Mouse (Mus musculus) thymus, postnatal 0 days (tissue): ENCODE measurements around the gene Pmpca. TPM values are rescaled to one million over a fixed set of nuclear protein-coding genes. Genes with fewer than 3 reads are reported as not detected.

Experiments used
- DNase-seq: peaks from one replicate; pipeline ENCODE4 v3.0.0-alpha.2; 2015; ENCODE audit warnings: low spot score
- polyA plus RNA-seq: library from polyadenylated mRNA; unstranded; fragments of >200 nt; fragmentation: Nextera tagmentation; extraction: Ambion mirVana; gene quantifications from 2 replicates; pipeline ENCODE4 v1.2.1, GENCODE M21; 2015

Gene Pmpca
- polyA plus RNA-seq = 81.8 and 83.4 TPM in 2 replicates

DNA sequence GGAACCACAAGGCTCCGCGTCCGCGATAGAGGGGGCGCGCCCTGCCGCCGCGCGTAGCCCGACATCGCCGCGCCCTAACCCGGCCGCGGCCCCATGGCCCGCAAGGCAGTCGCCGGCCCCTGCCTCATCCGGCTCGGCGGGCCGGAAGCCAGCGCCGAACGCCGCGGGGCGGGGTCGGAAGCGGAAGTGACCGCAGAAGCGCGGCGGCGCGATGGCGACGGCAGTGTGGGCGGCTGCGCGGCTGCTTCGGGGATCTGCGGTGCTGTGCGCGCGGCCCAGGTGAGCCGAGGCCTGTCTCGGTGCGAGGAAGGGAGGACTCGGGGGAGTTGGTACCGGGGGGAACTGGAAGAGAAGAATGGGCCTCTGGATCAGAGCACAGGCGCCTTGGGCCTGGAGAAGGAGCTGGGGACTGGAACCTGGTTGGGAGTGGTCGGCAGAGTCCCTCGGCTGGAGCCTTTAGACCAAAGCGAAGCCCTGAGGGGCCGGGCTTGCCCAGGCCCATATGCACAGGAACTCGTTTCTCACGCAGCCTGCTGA lies at the start of gene Pmpca, which contains the start of gene Entr1:
Gene Pmpca (plus strand): TSS at position 186 of the 537 bp plus-strand sequence.
Gene Entr1 (minus strand): TSS at position 163 of the 537 bp plus-strand sequence.
- peak; percentile 93 for DNase-seq

DNA sequence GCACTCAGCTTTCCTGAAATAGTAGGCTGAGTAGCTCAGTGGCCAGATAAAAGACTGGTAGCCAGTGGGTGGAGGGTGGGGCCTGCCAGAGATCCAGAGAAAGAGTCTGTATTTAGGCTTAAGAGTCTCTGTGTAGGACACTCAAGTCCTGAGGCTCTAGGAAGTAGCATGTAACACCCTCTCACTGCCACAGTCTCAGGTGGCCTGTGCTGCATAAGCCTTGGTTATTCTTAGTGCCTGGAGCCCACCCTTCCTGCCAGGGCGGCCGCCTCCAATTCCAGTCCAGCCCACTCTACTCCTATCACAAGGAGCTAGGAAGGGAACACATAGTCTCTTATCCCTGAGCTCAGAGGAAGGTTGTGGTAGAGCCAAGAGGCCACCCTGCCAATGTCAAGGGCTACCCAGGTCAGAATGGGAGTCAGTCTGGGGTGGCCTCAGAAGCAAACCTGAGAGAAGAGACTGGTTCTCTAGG lies 47.6 kb upstream of the Pmpca start:
- no peak for DNase-seq

DNA sequence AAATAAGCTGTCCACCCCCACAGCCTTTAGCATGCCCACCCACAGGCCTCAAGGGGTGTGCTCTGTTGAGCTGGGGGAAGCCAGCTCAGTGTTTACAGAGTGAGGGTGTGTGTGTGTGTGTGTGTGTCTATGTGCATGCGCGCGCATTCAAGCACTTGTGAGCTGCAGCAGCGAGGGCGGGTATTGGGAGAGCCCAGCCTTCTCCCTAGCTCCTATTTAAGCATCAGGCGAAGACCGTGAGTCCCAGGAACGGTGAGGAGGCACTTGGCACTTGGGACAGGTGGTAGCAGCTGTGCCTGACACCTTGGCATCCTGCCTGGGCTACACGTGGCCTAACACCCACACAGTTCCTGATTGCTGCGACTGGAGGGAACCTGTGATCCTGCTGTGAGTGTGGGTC lies 47.1 kb upstream of the Pmpca start:
- DNase-seq = no peak

- DNase-seq = peak; percentile 45
Observed at GRCm38 (mm10) chr2:26342609-26343490, 46.3 kb upstream of the Pmpca start.

DNA sequence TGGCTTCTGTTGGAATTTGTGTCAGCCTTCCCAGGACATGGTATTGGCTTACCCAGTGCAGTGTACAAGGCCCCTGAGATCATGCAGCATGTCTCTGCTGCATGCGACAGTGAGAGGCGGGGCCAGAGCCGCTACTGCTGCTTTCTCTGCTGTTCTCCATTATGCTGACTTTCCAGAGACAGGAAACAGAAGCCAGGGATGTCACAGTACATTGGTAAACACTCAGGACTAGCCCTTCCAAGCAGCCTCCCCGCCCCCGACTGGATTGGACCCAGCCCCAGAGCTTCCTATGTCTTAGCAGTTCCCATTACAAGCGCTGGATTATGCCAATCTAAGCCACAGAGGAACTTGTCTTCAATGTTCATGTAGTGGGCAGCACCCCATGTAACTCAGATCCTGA lies 40.9 kb upstream of the Pmpca start:
- DNase-seq = no peak

- DNase-seq = peak; percentile 95
Observed at GRCm38 (mm10) chr2:26351358-26352290, 37.5 kb upstream of the Pmpca start, which contains the start of gene Dnlz. Gene Dnlz, minus strand, starts transcription at chr2:26352110.

GRCm38 (mm10) chr2:26352291-26352910 lies 36.7 kb upstream of the Pmpca start:
- DNase-seq = peak; percentile 82

DNA sequence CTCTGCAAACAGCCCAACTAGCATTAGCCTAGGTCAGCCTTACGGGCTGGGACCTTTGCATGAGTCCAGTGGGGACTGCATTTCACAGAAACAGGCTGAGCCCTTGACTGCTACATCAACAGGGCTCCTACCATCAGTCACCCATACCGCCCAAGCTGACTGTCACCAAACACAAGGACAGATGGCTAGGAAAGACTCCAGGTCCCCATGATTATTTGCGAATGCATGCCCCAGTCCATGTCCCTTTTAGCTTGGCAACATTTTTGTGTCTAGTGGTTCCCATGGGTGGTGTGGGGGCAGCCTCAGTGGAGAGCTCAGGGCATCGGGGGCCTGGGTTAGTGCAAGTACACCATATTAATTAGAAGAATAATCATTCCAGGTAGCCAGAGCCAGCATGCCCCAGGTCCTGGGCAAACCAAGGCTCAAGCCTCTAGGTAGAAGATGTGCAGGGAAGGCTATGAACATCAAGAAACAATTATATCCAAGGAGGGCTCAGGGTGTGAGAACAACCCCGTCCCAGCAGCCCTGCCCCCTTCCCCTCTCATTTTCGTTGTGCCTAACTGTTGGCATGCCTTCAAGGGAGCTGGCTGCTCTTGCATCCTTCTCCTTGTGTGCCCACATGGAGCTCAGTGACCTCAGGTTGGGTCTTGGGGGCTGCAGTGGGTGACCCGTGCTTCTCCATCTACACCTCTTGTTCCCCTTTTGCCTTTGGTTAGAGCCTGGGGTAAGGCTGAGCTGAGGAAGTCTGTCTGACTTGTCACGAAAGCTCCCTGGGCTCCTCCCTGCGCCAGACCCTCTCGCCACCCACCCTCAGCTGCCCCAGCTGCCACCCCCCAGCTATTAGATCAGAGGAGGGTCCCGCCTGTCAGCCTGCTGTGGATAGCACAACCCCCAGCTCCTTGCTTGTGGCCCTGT lies 35.8 kb upstream of the Pmpca start:
- no peak for DNase-seq

GRCm38 (mm10) chr2:26354401-26354800 lies 34.7 kb upstream of the Pmpca start:
- no peak for DNase-seq

DNA sequence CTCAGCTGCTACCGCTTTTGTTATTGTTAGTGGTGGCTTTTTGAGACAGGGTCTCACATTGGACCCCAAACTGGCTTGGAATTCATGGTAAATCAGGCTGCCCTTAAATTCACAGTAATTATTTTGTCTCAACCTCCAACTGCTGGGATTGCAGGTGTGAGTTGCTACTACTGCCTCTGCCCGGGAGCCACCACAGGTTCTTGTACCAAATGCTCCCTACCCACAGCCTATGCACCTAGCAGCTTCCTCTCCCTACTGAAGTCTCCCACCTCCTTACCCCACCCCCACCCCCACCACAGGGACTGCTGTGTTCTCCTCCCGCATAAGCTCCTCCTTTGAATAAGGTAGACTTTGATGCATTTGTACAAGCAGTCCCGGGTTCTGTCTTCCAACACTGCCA lies 32.9 kb upstream of the Pmpca start:
- peak; percentile 25 for DNase-seq

GRCm38 (mm10) chr2:26356678-26357077 lies 32.5 kb upstream of the Pmpca start:
- peak; percentile 27 for DNase-seq

GRCm38 (mm10) chr2:26357484-26357883 lies 31.7 kb upstream of the Pmpca start:
- no peak for DNase-seq

- no peak for DNase-seq
Observed at GRCm38 (mm10) chr2:26358667-26359320, 30.3 kb upstream of the Pmpca start.

DNA sequence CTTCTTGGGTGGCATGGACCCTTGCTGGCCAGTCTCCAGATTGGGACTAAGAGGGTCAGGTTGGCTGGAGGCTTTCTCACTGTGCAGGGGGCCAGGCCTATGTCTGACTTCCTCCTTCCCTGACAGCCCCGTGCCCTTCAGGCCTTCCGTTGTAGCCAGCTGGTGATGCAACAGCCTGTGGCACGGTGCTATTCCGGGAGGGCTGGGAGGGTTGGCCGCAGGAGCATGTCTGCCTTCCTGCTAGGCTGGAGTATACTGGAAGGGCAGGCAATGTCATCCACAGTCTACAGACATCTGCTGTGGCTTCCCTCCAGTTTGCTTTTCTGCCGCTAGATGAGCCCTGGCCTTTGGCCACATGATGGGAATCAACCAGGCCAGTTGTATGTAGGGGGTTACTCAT lies 29.2 kb upstream of the Pmpca start:
- peak; percentile 27 for DNase-seq

DNA sequence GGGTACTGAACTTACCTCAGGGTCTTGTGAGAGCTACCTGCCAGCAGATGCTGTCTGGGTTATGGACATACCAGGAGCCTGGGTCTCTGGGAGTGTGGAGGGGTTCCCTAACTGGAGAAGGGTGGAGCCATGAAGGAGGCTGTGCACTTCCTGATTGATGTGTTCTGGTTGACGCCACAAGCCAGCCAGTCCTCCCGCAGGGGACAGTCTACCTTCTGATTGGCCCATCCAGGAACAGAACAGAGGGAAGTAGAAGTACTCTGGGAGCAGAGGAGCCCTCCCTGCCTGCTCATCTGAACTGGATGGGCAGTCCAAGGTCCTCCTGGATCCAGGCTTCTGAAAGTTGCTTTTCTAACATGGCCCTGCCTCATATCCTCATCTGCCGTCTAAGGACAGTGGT lies 28.4 kb upstream of the Pmpca start, which contains the start of gene Card9:
Gene Card9 (minus strand): TSS at position 147 of the 400 bp plus-strand sequence.
- no peak for DNase-seq

DNA sequence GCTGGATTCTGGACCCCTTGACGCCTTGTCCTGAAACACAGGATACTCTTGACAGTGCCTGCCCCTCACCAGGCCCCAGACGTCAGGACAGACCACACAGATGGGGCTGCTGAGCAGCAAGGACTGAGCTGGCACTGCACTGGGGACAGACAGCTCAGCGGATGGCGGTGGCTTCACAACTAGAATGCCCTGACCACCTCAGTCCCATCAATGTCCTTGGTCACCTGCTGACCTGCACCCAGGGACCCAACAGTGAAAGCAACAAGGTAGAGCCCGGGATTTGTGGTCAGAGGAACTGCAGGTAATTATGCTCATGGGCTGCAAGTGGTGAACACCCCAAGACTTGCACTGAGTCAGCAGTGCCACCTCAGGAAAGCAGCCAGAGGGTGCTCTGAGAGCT lies 26.1 kb upstream of the Pmpca start:
- DNase-seq = no peak

DNA sequence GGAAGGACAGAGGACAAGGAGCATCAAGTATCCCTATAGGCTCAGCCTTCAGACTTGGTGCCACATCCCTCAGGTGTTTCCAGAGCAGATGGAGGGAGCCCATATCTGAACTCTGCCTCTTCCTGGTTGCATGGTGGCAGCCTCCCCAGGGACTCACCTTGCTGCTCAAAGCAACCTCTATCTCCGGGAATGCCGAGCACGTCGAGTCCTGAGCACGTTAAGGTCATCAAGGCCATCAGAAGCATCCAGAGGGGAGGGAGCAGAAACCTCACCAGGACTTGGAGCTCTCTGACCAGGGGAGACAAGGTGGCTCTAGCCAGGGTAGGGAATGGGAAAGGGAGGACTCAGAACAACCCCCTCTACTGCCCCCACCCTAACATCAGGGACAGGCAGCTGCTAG lies 25.7 kb upstream of the Pmpca start:
- DNase-seq = no peak

- DNase-seq = no peak
Observed at GRCm38 (mm10) chr2:26364738-26365465, 24.2 kb upstream of the Pmpca start.
